Mouse (Mus musculus) neural tube, embryonic 13.5 days (tissue): Measurements from ENCODE around the gene Tnf. TPM values are rescaled to one million over a fixed set of nuclear protein-coding genes. Genes with fewer than 3 reads are reported as not detected.

Experiments used
- ATAC-seq: fragments of 200-750 bp; cut with Nextera tagmentation; 2 replicates; pipeline ENCODE4 v1.8.0; 2017; ENCODE audit warnings: low read depth, mild to moderate bottlenecking, moderate TSS enrichment, moderate library complexity
- H3K27ac ChIP-seq: fragments of 300-500 bp; sonication (generic); replicated peaks from 2 replicates; pipeline ENCODE4 v1.5.1; 2015; ENCODE audit warnings: moderate library complexity, mild to moderate bottlenecking, inconsistent platforms
- H3K27me3 ChIP-seq: fragments of 300-500 bp; sonication (generic); 2 replicates; pipeline ENCODE4 v1.6.1; 2015; ENCODE audit warnings: mild to moderate bottlenecking, inconsistent platforms
- H3K36me3 ChIP-seq: fragments of 300-500 bp; sonication (generic); 2 replicates; pipeline ENCODE4 v1.6.1; 2015; ENCODE audit warnings: mild to moderate bottlenecking, inconsistent platforms
- H3K4me1 ChIP-seq: fragments of 300-500 bp; sonication (generic); replicated peaks from 2 replicates; pipeline ENCODE4 v1.6.1; 2015; ENCODE audit warnings: inconsistent platforms
- H3K4me2 ChIP-seq: fragments of 300-500 bp; sonication (generic); 2 replicates; pipeline ENCODE4 v1.6.1; 2015; ENCODE audit warnings: inconsistent platforms, mild to moderate bottlenecking, moderate library complexity
- H3K4me3 ChIP-seq: fragments of 300-500 bp; sonication (generic); 2 replicates; pipeline ENCODE4 v1.5.1; 2015; ENCODE audit warnings: mild to moderate bottlenecking, inconsistent platforms
- H3K9ac ChIP-seq: fragments of 300-500 bp; sonication (generic); 2 replicates; pipeline ENCODE4 v1.6.1; 2015; ENCODE audit warnings: moderate library complexity, mild to moderate bottlenecking, inconsistent platforms
- H3K9me3 ChIP-seq: fragments of 300-500 bp; sonication (generic); 2 replicates; pipeline ENCODE4 v1.6.1; 2016; ENCODE audit warnings: inconsistent platforms
- WGBS: fragments of 180-500 bp; shearing (Covaris S2); methylation state at CpG from one replicate; pipeline ENCODE4 v1.1.7; 2015; 5-methylcytosine and 5-hydroxymethylcytosine counted together
- polyA plus RNA-seq: library from polyadenylated mRNA; unstranded; fragments of >200 nt; fragmentation: Nextera tagmentation; extraction: Ambion mirVana; gene quantifications from 2 replicates; pipeline ENCODE4 v1.2.1, GENCODE M21; 2015

The Tnf gene
- polyA plus RNA-seq, 1 experiment from 2014 or later, result 0.13 TPM

DNA sequence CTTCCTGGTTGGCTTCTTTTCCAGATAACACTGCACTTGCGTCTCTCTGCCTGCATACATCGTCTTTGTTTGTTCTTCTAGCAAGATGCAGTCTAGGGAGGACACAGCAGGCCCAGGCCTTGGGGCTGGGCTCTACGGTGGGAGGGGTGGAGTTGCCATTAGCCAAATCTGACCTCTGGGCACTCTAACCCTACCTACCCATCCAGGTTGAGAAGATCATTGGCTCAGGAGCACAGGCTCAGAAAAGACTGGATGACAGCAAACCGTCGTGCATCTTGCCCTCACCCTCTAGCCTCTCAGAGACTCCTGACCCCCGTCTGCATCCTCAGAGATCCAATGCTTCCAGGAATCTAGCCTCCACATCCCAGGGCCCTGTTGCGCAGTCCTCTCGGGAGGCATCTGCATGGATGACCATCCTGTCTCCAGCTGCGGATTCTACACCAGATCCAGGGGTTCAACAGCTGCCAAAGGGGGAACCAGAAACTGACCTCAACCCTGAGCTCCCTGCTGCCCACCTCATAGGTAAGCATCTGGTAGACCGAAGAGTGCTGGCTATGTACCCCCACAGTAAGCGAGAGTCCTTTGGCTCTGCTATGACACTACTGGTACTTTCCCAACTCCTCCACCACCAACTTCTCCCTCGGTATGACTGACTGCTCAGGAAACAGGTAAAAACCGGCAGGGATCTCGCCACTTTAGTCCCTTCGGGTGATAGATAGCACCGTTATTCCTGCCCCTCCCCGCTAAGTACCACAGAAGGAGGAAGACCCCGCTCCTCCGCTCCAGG, 6.8 kb downstream of the Tnf start:
- no peaks in the 10 kb centered on the region for H3K9me3 ChIP-seq
- peaks cover 52% of the 10 kb centered on the region for H3K27me3 ChIP-seq
- H3K27ac ChIP-seq, result no peak overlapping the region
- WGBS, result 44% methylated on average over 19 of the region's 19 CpGs
- no peaks in the 10 kb centered on the region for H3K36me3 ChIP-seq
- H3K4me2 ChIP-seq, result peak overlapping the region; percentile 67
- peak overlapping the region; percentile 37 for H3K4me3 ChIP-seq
- peaks cover 19% of the 10 kb centered on the region for H3K4me1 ChIP-seq
- peak; percentile 40; the same call in 1 of the 2 replicates for ATAC-seq
- peak overlapping the region; percentile 60 for H3K9ac ChIP-seq

DNA sequence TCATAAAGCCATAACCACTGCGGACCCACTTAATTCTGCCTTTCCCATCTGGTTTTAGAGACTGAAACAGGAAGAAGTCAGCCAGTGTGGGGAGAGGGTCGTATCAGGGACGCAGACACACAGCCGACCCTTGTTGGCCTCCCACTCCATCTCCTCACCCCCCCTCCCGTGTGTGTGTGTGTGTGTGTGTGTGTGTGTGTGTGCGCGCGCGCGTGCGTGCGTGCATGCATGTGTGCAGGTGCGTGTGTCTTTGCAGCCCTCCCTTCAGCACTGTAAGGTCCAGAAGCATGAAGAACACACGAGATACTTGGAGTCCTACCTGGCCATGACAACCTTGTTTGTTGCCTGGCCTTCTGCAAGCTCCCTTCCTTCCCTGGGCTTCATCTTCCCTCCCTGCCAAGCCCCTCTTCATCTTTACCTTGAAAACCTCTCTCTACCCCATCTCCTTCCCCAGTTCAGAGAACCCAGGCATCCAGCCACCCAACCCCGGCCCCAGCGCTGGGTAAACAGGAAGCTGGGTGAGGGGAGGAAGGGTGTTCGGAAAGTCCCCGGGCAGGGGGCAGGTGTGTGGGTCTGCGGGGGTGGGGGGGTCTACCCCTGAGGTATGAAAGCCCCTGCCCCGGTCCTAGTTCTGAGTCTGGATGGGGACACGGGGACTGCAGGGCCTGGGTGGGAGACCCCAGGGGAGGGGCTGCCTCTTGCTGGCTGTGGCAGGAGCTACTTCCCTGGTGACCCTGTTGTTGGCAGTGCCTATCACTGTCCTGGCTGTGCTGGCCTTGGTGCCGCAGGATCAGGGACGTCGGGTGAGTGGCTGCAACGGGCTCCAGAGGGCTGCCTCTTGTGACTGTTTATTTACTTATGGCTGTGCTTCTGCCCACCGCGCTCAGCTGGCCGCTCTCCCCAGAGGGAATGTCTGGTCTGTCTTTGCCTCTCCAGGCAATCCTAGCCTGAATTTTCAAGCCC, 7.6 kb downstream of the Tnf start, which contains the start of gene Ltb:
Ltb (plus strand) TSS at position 559 of the 963 bp plus-strand sequence.
- peak within 1 kb of the TSS; percentile 37; the same call in 1 of the 2 replicates for H3K4me3 ChIP-seq
- H3K27ac ChIP-seq, result no peak within 1 kb of the TSS
- H3K9ac ChIP-seq, result peak within 1 kb of the TSS; percentile 60; the same call in 1 of the 2 replicates
- H3K4me1 ChIP-seq, result peaks cover 19% of the 10 kb centered on the region
- H3K9me3 ChIP-seq, result no peaks in the 10 kb centered on the region
- peaks cover 44% of the 10 kb centered on the region for H3K27me3 ChIP-seq
- WGBS, result 73% methylated on average over 28 of the region's 28 CpGs
- H3K36me3 ChIP-seq, result no peaks in the 10 kb centered on the region
- ATAC-seq, result no peak
- H3K4me2 ChIP-seq, result peak within 1 kb of the TSS; percentile 67

- Histone ChIP-seq H3K4me1 (peaks cover 19% of the 10 kb centered on the region), H3K36me3 (no peaks in the 10 kb centered on the region), H3K27ac (no peak overlapping the region), H3K27me3 (peaks cover 34% of the 10 kb centered on the region), H3K4me2 (no peak overlapping the region), H3K4me3 (no peak overlapping the region), H3K9me3 (no peaks in the 10 kb centered on the region), H3K9ac (no peak overlapping the region)
- ATAC-seq, result no peak
- 82% methylated on average over 5 of the region's 5 CpGs for WGBS
These were observed 8.9 kb downstream of the Tnf start for GRCm38 (mm10) chr17:35192924-35193323.

DNA sequence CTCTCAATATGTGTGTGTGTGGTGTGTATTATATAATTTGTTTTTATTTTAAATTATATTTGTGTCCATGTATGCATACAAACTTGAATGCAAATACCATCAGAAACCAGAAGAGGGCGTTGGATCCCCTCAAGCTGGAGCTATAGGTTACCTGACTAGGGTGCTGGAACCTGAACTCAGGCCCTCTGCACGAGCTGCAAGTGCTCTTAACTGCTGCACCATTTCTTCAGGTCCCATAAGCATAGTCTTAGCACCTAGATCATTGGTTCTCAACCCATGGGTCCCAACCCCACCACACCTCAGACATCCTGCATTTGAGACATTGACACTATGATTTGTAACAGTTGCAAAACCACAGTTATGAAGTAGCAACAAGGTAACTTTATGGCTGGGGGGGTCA, 10.1 kb downstream of the Tnf start:
- 67% methylated on average over 2 of the region's 2 CpGs for WGBS
- Histone ChIP-seq H3K27me3 (peaks cover 28% of the 10 kb centered on the region), H3K4me2 (no peak overlapping the region), H3K4me1 (peaks cover 19% of the 10 kb centered on the region), H3K9ac (no peak overlapping the region), H3K27ac (no peak overlapping the region), H3K9me3 (no peaks in the 10 kb centered on the region), H3K36me3 (no peaks in the 10 kb centered on the region), H3K4me3 (no peak overlapping the region)
- ATAC-seq, result no peak

DNA sequence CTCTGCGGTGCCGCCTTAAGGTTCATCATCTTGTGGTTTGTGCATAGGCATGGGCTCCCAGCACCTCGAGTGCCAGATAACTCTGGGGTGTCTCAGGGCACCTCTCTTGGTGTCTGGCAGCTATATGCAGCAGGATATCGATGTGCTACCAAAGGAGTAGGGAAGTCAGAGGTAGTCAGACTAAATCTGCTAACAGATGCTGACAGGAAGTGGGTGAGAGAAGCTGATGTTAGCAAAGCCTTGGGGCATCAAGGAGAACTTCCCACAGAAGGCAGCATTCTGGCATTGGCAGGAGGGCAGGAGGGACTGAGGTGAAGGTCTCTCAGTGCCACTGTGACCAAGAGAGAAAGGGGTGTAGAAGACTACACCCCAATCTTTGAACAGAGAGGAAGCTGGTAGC, 11.7 kb downstream of the Tnf start:
- no peak for ATAC-seq
- no peak overlapping the region for H3K9ac ChIP-seq
- H3K36me3 ChIP-seq, result no peaks in the 10 kb centered on the region
- H3K9me3 ChIP-seq, result no peaks in the 10 kb centered on the region
- 70% methylated on average over 4 of the region's 4 CpGs for WGBS
- H3K27me3 ChIP-seq, result peaks cover 11% of the 10 kb centered on the region
- no peak overlapping the region for H3K4me3 ChIP-seq
- peaks cover 15% of the 10 kb centered on the region for H3K4me1 ChIP-seq
- no peak overlapping the region for H3K27ac ChIP-seq
- no peak overlapping the region for H3K4me2 ChIP-seq

DNA sequence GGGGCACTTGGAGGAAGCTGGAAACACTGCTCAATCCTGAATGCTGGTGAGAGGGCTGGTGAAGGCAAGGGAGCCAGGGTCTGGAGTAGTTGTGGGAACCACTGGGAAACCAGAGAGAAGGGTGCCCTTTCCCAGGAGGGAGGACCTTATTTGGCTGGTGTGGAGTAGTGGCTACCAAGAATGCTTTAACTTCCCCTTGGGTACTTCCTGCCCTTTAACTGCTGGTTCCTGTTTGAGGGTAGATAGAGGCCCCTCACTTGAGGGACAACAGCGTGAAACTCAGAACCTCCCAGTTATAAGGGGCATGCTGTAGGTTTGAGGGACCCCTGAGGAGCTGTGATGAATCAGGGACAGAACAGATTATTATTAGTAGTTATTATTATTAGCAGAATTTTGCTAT, 12.6 kb downstream of the Tnf start:
- Histone ChIP-seq H3K27ac (no peak overlapping the region), H3K36me3 (no peaks in the 10 kb centered on the region), H3K4me1 (peaks cover 7% of the 10 kb centered on the region), H3K9ac (no peak overlapping the region), H3K27me3 (peaks cover 2% of the 10 kb centered on the region), H3K4me2 (no peak overlapping the region), H3K4me3 (no peak overlapping the region), H3K9me3 (no peaks in the 10 kb centered on the region)
- WGBS, result 67% methylated on average over 1 of the region's 1 CpGs
- ATAC-seq, result no peak

GRCm38 (mm10) chr17:35187959-35188610, 13.7 kb downstream of the Tnf start, which contains the start of gene Lst1:
Gene Lst1, minus strand, starts transcription at chr17:35188439.
- Histone ChIP-seq H3K4me1 (peaks cover 7% of the 10 kb centered on the region), H3K27me3 (no peaks in the 10 kb centered on the region), H3K9me3 (no peaks in the 10 kb centered on the region), H3K36me3 (no peaks in the 10 kb centered on the region), H3K4me2 (no peak within 1 kb of the TSS), H3K4me3 (no peak within 1 kb of the TSS), H3K9ac (no peak within 1 kb of the TSS), H3K27ac (no peak within 1 kb of the TSS)
- no peak for ATAC-seq
- 75% methylated on average over 7 of the region's 7 CpGs for WGBS

DNA sequence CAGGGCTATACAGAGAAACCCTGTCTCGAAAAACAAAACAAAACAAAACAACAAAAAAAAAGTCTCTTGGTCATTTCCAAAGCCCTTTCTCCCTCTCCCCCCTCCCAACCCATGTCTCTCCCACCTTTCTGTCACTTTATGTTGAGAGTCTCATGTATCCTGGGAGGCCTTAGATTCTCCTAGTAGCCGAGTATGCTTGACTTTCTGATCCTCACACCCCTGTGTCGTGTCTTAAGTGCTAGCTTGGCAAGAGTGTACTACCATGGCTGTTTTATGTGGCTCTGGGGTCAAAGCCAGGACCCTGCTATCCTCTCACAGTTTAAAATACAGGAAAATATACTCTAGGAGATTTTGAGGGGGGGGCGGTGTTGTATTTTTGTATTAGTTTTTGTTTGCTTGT, 14.5 kb downstream of the Tnf start:
- no peak overlapping the region for H3K4me2 ChIP-seq
- H3K4me1 ChIP-seq, result peaks cover 7% of the 10 kb centered on the region
- H3K4me3 ChIP-seq, result no peak overlapping the region
- H3K27ac ChIP-seq, result no peak overlapping the region
- no peak for ATAC-seq
- no peak overlapping the region for H3K9ac ChIP-seq
- no peaks in the 10 kb centered on the region for H3K36me3 ChIP-seq
- no peaks in the 10 kb centered on the region for H3K27me3 ChIP-seq
- WGBS, result 71% methylated on average over 4 of the region's 4 CpGs
- no peaks in the 10 kb centered on the region for H3K9me3 ChIP-seq

DNA sequence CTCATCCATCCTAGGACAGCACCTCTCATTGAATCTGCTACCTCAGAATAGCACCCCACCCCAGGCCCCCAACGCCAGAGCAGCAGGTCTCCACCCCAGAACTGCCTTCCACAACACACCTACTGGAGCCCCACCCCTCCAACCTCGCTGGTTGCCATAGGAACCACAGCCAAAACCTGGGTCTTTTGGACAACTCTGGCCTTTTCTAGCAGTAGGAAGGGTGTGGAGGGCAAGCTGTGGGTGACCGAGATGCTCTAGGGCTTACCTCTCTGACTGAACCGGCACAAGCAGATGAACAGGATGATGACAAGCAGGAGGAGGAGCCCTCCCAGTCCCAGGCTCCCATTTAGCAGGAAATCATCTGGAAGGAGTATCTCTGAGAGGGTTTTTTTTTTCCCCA, 15.1 kb downstream of the Tnf start:
- Histone ChIP-seq H3K9me3 (no peaks in the 10 kb centered on the region), H3K4me1 (peaks cover 7% of the 10 kb centered on the region), H3K27ac (peak overlapping the region; percentile 29), H3K27me3 (no peaks in the 10 kb centered on the region), H3K36me3 (no peaks in the 10 kb centered on the region), H3K9ac (0 out of 2 replicates have a peak overlapping the region, but pooled peaks have one; percentile 38), H3K4me3 (peak overlapping the region; percentile 36), H3K4me2 (peak overlapping the region; percentile 56)
- no peak for ATAC-seq
- 3% methylated on average over 4 of the region's 4 CpGs for WGBS

- peak overlapping the region; percentile 56 for H3K4me2 ChIP-seq
- ATAC-seq, result peak; percentile 68; the same call in 1 of the 2 replicates
- peaks cover 7% of the 10 kb centered on the region for H3K4me1 ChIP-seq
- H3K27me3 ChIP-seq, result no peaks in the 10 kb centered on the region
- peak overlapping the region; percentile 38 for H3K9ac ChIP-seq
- WGBS, result 2% methylated on average over 16 of the region's 18 CpGs
- peak overlapping the region; percentile 29 for H3K27ac ChIP-seq
- peak overlapping the region; percentile 36 for H3K4me3 ChIP-seq
- no peaks in the 10 kb centered on the region for H3K36me3 ChIP-seq
- H3K9me3 ChIP-seq, result no peaks in the 10 kb centered on the region
These were observed 15.9 kb downstream of the Tnf start for GRCm38 (mm10) chr17:35185639-35186611.

DNA sequence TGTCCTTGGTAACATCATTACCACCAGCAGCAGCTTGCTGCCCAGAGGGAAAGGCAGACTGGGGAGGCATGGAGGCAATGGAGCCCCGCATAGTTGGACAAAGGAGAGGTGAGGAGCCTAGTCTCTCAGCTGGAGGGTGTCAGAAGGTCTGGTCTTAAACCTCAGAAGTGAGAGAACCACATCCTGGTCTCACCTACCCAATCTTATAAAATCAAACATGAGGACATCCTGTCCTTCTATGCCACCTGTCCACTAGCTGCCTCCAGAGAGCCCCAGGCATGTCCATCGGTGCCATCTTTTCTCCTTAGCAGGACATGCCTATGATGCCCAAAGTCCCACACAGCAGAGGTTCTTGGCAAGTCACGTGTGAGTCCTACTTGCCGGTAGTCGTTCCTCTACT, 21.7 kb downstream of the Tnf start:
- Histone ChIP-seq H3K4me3 (no peak overlapping the region), H3K9ac (no peak overlapping the region), H3K4me1 (no peaks in the 10 kb centered on the region), H3K27ac (no peak overlapping the region), H3K4me2 (no peak overlapping the region), H3K9me3 (no peaks in the 10 kb centered on the region), H3K36me3 (no peaks in the 10 kb centered on the region), H3K27me3 (no peaks in the 10 kb centered on the region)
- WGBS, result 90% methylated on average over 5 of the region's 5 CpGs
- no peak for ATAC-seq
